Comparison of ENCODE assay signal across 9 mouse cellular contexts in genomic region chr2:157074772-157075171, GRCm38 (mm10). TPM values are rescaled to one million over a fixed set of nuclear protein-coding genes. Genes with fewer than 3 reads are reported as not detected.
DNase-seq lines count a peak whose midpoint lies in the region; ATAC-seq and TF ChIP-seq lines count a peak whose summit lies in the region.
"Had no signal": no experiment of that assay in that cellular context is flagged by ENCODE, and none has a peak within 500 bp of the region (broad histone marks: within the 10 kb centered on the region; RNA-seq: fewer than 3 reads in every experiment).

No protein-coding gene starts in this region.

- H3K4me2 ChIP-seq in lung, embryonic 14.5 days: peak overlapping the region; percentile 96
- no peak overlapping the region for H3K4me2 ChIP-seq in intestine, embryonic 16.5 days (ENCODE audit: low read depth, low read length)
- H3K4me2 ChIP-seq in stomach, embryonic 14.5 days (replicated peaks; ENCODE audit: low read depth, low read length): peak overlapping the region; percentile 7; the same call in 1 of the 2 replicates
- H3K4me2 ChIP-seq: liver, embryonic 13.5 days had no signal

- 32% methylated on average over 5 of the region's 5 CpGs for WGBS in lung, embryonic 14.5 days
- WGBS in lung, adult 2 months: 36% methylated on average over 5 of the region's 5 CpGs
- 63% methylated on average over 5 of the region's 5 CpGs for WGBS in intestine, embryonic 16.5 days
- WGBS in stomach, embryonic 14.5 days: 63% methylated on average over 5 of the region's 5 CpGs

- 0 out of 2 replicates have a peak overlapping the region, but pooled peaks have one; percentile 32 for H3K9ac ChIP-seq in lung, embryonic 14.5 days
- H3K9ac ChIP-seq in intestine, embryonic 16.5 days (ENCODE audit: low read depth, low read length): 0 out of 2 replicates have a peak overlapping the region, but pooled peaks have one; percentile 2
- H3K9ac ChIP-seq in stomach, embryonic 14.5 days (replicated peaks; ENCODE audit: low read depth, low read length): no peak overlapping the region
- H3K9ac ChIP-seq: liver, embryonic 13.5 days had no signal

- ATAC-seq in cerebellum, adult (ENCODE audit: insufficient number of reproducible peaks, low FRiP score, low TSS enrichment): no peak
- no peak for ATAC-seq in lung, embryonic 14.5 days (ENCODE audit: insufficient read depth)
- ATAC-seq in intestine, embryonic 16.5 days: no peak
- ATAC-seq in stomach, embryonic 14.5 days (ENCODE audit: insufficient number of reproducible peaks, insufficient read depth, low FRiP score, low read depth): no peak
- no peak for ATAC-seq in monocyte, adult 5-6 weeks (replicated peaks; ENCODE audit: insufficient number of reproducible peaks, low FRiP score, low TSS enrichment, poor library complexity, severe bottlenecking)

- TF ChIP-seq POLR2A in lung, adult 2 months (IDR thresholded peaks at IDR 0.05; ENCODE audit: borderline replicate concordance, extremely low read depth, low read depth, low read length): no peak

- H3K4me1 ChIP-seq in lung, embryonic 14.5 days (ENCODE audit: insufficient read depth): peaks cover 69% of the 10 kb centered on the region
- peaks cover 62% of the 10 kb centered on the region for H3K4me1 ChIP-seq in lung, adult 2 months (ENCODE audit: control insufficient read depth, insufficient read depth, low read length)
- H3K4me1 ChIP-seq in intestine, embryonic 16.5 days (ENCODE audit: control insufficient read depth, insufficient read depth, low read length): peaks cover 66% of the 10 kb centered on the region
- H3K4me1 ChIP-seq in stomach, embryonic 14.5 days (ENCODE audit: control insufficient read depth, insufficient read depth, low read length): peaks cover 76% of the 10 kb centered on the region

- H3K36me3 ChIP-seq in lung, embryonic 14.5 days (ENCODE audit: insufficient read depth): peaks cover 32% of the 10 kb centered on the region
- H3K36me3 ChIP-seq in intestine, embryonic 16.5 days (ENCODE audit: control insufficient read depth, insufficient read depth, low read length): no peaks in the 10 kb centered on the region
- H3K36me3 ChIP-seq in stomach, embryonic 14.5 days (ENCODE audit: control insufficient read depth, insufficient read depth, low read length): peaks cover 7% of the 10 kb centered on the region; the same call in 1 of the 2 replicates
- H3K36me3 ChIP-seq: liver, embryonic 13.5 days had no signal

- H3K9me3 ChIP-seq in lung, embryonic 14.5 days (ENCODE audit: low read depth, low read length): no peaks in the 10 kb centered on the region
- no peaks in the 10 kb centered on the region for H3K9me3 ChIP-seq in intestine, embryonic 16.5 days (ENCODE audit: control insufficient read depth, low read length)
- no peaks in the 10 kb centered on the region for H3K9me3 ChIP-seq in stomach, embryonic 14.5 days (ENCODE audit: control insufficient read depth, low read depth, low read length)
- H3K9me3 ChIP-seq: liver, embryonic 13.5 days had no signal

- no peak for TF ChIP-seq CTCF in lung, embryonic 14.5 days (IDR thresholded peaks at IDR 0.05; ENCODE audit: low read depth)
- no peak for TF ChIP-seq CTCF in lung, adult 2 months (IDR thresholded peaks at IDR 0.05; ENCODE audit: insufficient read depth, low read length)

- H3K27me3 ChIP-seq in lung, embryonic 14.5 days (ENCODE audit: insufficient read depth, low read length): no peaks in the 10 kb centered on the region
- H3K27me3 ChIP-seq in intestine, embryonic 16.5 days (replicated peaks; ENCODE audit: control insufficient read depth, insufficient read depth, low read length): no peaks in the 10 kb centered on the region
- no peaks in the 10 kb centered on the region for H3K27me3 ChIP-seq in stomach, embryonic 14.5 days (ENCODE audit: control insufficient read depth, insufficient read depth, low read length)

- H3K4me3 ChIP-seq in lung, embryonic 14.5 days (ENCODE audit: low read depth, low read length): peak overlapping the region; percentile 12; the same call in 1 of the 2 replicates
- H3K4me3 ChIP-seq in lung, adult 2 months (replicated peaks; ENCODE audit: extremely low read depth, low read depth, low read length): no peak overlapping the region
- no peak overlapping the region for H3K4me3 ChIP-seq in intestine, embryonic 16.5 days (ENCODE audit: low read length)
- H3K4me3 ChIP-seq in stomach, embryonic 14.5 days (ENCODE audit: low read depth, low read length): no peak overlapping the region
- H3K4me3 ChIP-seq: liver, embryonic 13.5 days had no signal

- peak overlapping the region; percentile 73 for H3K27ac ChIP-seq in lung, embryonic 14.5 days (ENCODE audit: low read depth)
- peak overlapping the region; percentile 44; the same call in 1 of the 2 replicates for H3K27ac ChIP-seq in intestine, embryonic 16.5 days (ENCODE audit: low read length)
- no peak overlapping the region for H3K27ac ChIP-seq in stomach, embryonic 14.5 days (ENCODE audit: low read length)
- H3K27ac ChIP-seq: liver, embryonic 13.5 days had no signal

- peak; percentile 61 for DNase-seq in cerebellum, adult 11-12 months
- DNase-seq in lung, embryonic 14.5 days: peak; percentile 86
- DNase-seq in lung, adult 2 months: no peak
- DNase-seq in retina, postnatal 1 day: no peak
- DNase-seq: liver, embryonic 13.5 days had no signal

RNA-seq across cellular contexts. Expression of gene Soga1, which starts 4.3 kb away (rescaled TPM):
- 8.6 and 8.9 TPM in 2 replicates for polyA plus RNA-seq in lung, embryonic 14.5 days (2014; fragmentation: Nextera tagmentation; extraction: Ambion mirVana)
- 34.1 and 37.1 TPM in 2 replicates for polyA plus RNA-seq in lung, adult 2 months (2012; rRNA removed)
- polyA plus RNA-seq in intestine, embryonic 16.5 days (2015; fragmentation: Nextera tagmentation; extraction: Ambion mirVana): 1.2 and 1.3 TPM in 2 replicates
- polyA plus RNA-seq in stomach, embryonic 14.5 days (2014; fragmentation: Nextera tagmentation; extraction: Ambion mirVana): 7.3 and 8.1 TPM in 2 replicates
- 0.76 to 1.5 TPM (median 0.78 TPM) in 3 replicates for total RNA-seq in monocyte, adult 5-6 weeks (2017)

RNA-seq across cellular contexts. Expression of gene Tldc2, which starts 12.1 kb away (rescaled TPM):
- polyA plus RNA-seq in lung, embryonic 14.5 days (2014; fragmentation: Nextera tagmentation; extraction: Ambion mirVana): not detected in 2 replicates
- polyA plus RNA-seq in lung, adult 2 months (2012; rRNA removed): not detected in 2 replicates
- not detected in 2 replicates for polyA plus RNA-seq in intestine, embryonic 16.5 days (2015; fragmentation: Nextera tagmentation; extraction: Ambion mirVana)
- polyA plus RNA-seq in stomach, embryonic 14.5 days (2014; fragmentation: Nextera tagmentation; extraction: Ambion mirVana): not detected in 2 replicates
- not detected in 3 replicates for total RNA-seq in monocyte, adult 5-6 weeks (2017)
- polyA plus RNA-seq: liver, embryonic 13.5 days had no signal

Comparison
In these comparisons a context has a peak if more than half of its experiments do, and no peak if none do; other contexts are left out.
1. DNase-seq: peak in cerebellum, adult 11-12 months (single experiment) and lung, embryonic 14.5 days (single experiment); none in lung, adult 2 months (single experiment) and retina, postnatal 1 day (single experiment).